Mouse (Mus musculus) neural tube, embryonic 11.5 days (tissue): Measurements from ENCODE around the gene Styxl1. TPM values are rescaled to one million over a fixed set of nuclear protein-coding genes. Genes with fewer than 3 reads are reported as not detected.

Source experiments
- ATAC-seq: fragments of 200-750 bp; cut with Nextera tagmentation; 2 replicates; pipeline ENCODE4 v1.8.0; 2017; ENCODE audit warnings: moderate number of reproducible peaks, mild to moderate bottlenecking, moderate TSS enrichment, moderate library complexity; ENCODE audit not compliant: insufficient read depth, low FRiP score, low TSS enrichment
- DNase-seq: peaks from one replicate; pipeline ENCODE4 v3.0.0-alpha.2; 2015; ENCODE audit warnings: low spot score
- H3K27ac ChIP-seq: fragments of 300-500 bp; sonication (generic); 2 replicates; pipeline ENCODE4 v1.5.1; 2014; ENCODE audit warnings: low read depth, mild to moderate bottlenecking, low read length
- H3K27me3 ChIP-seq: fragments of 300-500 bp; sonication (generic); 2 replicates; pipeline ENCODE4 v1.6.1; 2014; ENCODE audit warnings: mild to moderate bottlenecking, low read length, mixed read lengths; ENCODE audit not compliant: control insufficient read depth, insufficient read depth
- H3K36me3 ChIP-seq: fragments of 300-500 bp; sonication (generic); 2 replicates; pipeline ENCODE4 v1.6.1; 2014; ENCODE audit warnings: mild to moderate bottlenecking, low read length, moderate library complexity, mixed read lengths; ENCODE audit not compliant: control insufficient read depth, insufficient read depth
- H3K4me1 ChIP-seq: fragments of 300-500 bp; sonication (generic); 2 replicates; pipeline ENCODE4 v1.6.1; 2014; ENCODE audit warnings: low read length, mixed read lengths; ENCODE audit not compliant: control insufficient read depth, insufficient read depth
- H3K4me2 ChIP-seq: fragments of 300-500 bp; sonication (generic); 2 replicates; pipeline ENCODE4 v1.6.1; 2014; ENCODE audit warnings: low read depth, mild to moderate bottlenecking, moderate library complexity
- H3K4me3 ChIP-seq: fragments of 300-500 bp; sonication (generic); 2 replicates; pipeline ENCODE4 v1.5.1; 2014; ENCODE audit warnings: low read depth, low read length
- H3K9ac ChIP-seq: fragments of 300-500 bp; sonication (generic); 2 replicates; pipeline ENCODE4 v1.6.1; 2014; ENCODE audit warnings: mild to moderate bottlenecking, low read length
- H3K9me3 ChIP-seq: fragments of 300-500 bp; sonication (generic); 2 replicates; pipeline ENCODE4 v1.6.1; 2016; ENCODE audit warnings: low read length; ENCODE audit not compliant: control insufficient read depth
- whole genome bisulfite sequencing: fragments of 180-500 bp; shearing (Covaris S2); extraction: QIAGEN DNeasy Blood & Tissue Kit; methylation state at CpG from one replicate; pipeline ENCODE4 v1.1.7; 2014; 5-methylcytosine and 5-hydroxymethylcytosine counted together
- polyA plus RNA-seq: library from polyadenylated mRNA; unstranded; fragments of >200 nt; fragmentation: Nextera tagmentation; extraction: Ambion mirVana; gene quantifications from 2 replicates; pipeline ENCODE4 v1.2.1, GENCODE M21; 2014

Gene Styxl1
- polyA plus RNA-seq, 1 experiment from 2014 or later: not detected

DNA sequence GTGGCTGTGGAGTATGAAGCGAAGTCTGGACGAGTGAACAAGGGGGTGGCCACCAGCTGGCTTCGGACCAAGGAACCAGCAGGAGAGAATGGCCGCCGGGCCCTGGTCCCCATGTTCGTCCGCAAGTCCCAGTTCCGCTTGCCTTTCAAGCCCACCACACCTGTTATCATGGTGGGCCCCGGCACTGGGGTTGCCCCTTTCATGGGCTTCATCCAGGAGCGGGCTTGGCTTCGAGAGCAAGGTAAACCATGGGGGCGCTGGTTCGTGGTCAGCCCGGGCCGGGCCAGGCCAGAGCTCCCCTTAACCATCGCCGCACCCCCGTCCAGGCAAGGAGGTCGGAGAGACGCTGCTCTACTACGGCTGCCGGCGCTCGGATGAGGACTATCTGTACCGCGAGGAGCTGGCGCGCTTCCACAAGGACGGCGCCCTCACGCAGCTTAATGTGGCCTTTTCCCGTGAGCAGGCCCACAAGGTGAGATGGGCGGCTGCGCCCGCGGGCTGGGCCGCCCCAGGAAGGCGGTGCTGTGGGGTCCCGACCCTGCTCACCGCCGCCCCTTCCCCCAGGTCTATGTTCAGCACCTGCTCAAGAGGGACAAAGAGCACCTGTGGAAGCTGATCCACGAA lies 44.0 kb downstream of the Styxl1 start:
- Histone ChIP-seq H3K9ac (no peak overlapping the region), H3K27ac (no peak overlapping the region), H3K4me2 (no peak overlapping the region), H3K4me1 (no peaks in the 10 kb centered on the region), H3K36me3 (peaks cover 57% of the 10 kb centered on the region), H3K27me3 (no peaks in the 10 kb centered on the region), H3K4me3 (no peak overlapping the region), H3K9me3 (no peaks in the 10 kb centered on the region)
- no peak for ATAC-seq
- 93% methylated on average over 39 of the region's 42 CpGs for WGBS
- DNase-seq: no peak

DNA sequence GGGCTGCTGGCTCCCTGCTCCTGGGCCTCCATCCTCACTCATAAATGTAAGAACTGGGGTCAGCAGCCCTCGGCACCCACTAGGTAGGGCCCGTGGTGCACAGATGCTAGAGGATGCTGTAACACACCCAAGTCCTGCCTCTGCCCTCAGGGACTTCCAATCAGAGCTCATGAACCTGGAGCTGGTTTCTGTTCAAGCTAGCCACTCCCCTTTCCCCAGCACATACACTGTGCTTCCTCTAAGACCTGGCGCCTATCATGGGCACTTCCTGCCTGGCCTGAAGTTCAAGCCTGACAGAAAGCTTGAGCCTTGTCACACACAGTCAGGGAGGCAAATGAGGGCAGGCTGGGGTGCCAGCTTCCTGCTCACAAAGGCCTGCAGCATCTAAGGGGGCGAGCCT lies 45.1 kb downstream of the Styxl1 start:
- H3K9ac ChIP-seq: no peak overlapping the region
- peaks cover 57% of the 10 kb centered on the region for H3K36me3 ChIP-seq
- H3K27me3 ChIP-seq: no peaks in the 10 kb centered on the region
- DNase-seq (no peak), ATAC-seq (no peak)
- WGBS: 99% methylated on average over 4 of the region's 4 CpGs
- H3K27ac ChIP-seq: no peak overlapping the region
- no peak overlapping the region for H3K4me2 ChIP-seq
- no peaks in the 10 kb centered on the region for H3K4me1 ChIP-seq
- H3K4me3 ChIP-seq: no peak overlapping the region
- no peaks in the 10 kb centered on the region for H3K9me3 ChIP-seq

DNA sequence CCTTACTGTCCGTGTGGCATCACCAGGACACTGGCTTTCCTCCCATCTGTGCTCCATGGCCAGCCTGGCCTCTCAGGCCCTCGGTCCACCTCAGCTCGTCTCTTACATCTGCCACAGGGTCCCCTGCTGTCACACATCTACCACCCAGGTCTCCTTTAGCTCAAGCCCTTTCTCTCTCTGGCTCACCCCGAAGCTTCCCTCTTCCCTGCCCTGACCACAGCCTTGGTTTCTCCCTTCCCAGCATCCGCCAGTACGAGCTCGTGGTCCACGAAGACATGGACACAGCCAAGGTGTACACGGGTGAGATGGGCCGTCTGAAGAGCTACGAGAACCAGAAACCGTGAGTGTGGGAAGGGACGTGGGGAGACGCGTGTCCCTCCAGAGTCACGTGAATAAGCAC lies 46.9 kb downstream of the Styxl1 start:
- Histone ChIP-seq H3K4me2 (no peak overlapping the region), H3K27me3 (no peaks in the 10 kb centered on the region), H3K36me3 (peaks cover 52% of the 10 kb centered on the region), H3K9me3 (no peaks in the 10 kb centered on the region), H3K4me3 (no peak overlapping the region), H3K9ac (no peak overlapping the region; the same call in 1 of the 2 replicates), H3K4me1 (peaks cover 1% of the 10 kb centered on the region), H3K27ac (no peak overlapping the region)
- no peak for DNase-seq
- 93% methylated on average over 16 of the region's 16 CpGs for WGBS
- no peak for ATAC-seq

DNA sequence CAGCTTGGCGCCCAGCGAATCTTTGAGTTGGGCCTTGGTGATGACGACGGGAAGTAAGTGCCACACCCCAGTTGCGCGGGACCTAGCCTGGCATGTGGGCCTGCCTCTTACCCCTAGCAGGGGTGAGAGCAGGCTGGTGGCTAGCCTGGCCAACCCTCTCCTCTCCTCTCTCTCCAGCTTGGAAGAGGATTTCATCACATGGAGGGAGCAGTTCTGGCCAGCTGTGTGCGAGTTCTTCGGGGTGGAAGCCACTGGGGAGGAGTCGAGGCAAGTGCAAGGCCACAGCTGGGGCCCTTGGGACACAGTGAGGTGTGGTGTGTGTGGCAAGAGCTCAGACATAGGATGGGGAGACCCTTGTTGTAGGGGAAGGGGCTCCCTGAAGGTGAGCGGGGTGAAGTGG lies 47.3 kb downstream of the Styxl1 start:
- H3K4me3 ChIP-seq: no peak overlapping the region
- H3K9ac ChIP-seq: no peak overlapping the region; the same call in 1 of the 2 replicates
- no peak overlapping the region for H3K27ac ChIP-seq
- no peaks in the 10 kb centered on the region for H3K27me3 ChIP-seq
- no peak for DNase-seq
- WGBS: 94% methylated on average over 10 of the region's 10 CpGs
- H3K4me2 ChIP-seq: no peak overlapping the region
- no peaks in the 10 kb centered on the region for H3K9me3 ChIP-seq
- H3K36me3 ChIP-seq: peaks cover 52% of the 10 kb centered on the region
- ATAC-seq: no peak
- peaks cover 5% of the 10 kb centered on the region for H3K4me1 ChIP-seq

DNA sequence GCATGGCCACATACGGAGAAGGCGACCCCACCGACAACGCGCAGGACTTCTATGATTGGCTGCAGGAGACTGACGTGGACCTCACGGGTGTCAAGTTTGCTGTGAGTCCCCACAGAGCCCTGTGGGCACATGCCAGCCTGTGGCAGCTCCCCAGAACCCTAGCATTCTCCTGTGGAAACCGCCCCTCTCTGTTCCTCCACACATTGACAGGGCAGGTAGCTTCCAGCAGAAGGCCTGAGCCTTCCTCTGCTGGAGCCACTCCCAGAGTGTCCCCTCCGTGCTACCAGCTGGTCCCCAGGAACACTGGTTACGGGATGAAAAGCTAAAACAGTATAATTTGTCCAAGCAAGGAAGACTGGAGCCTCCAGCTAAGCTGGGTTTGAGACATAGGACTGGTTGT lies 47.9 kb downstream of the Styxl1 start:
- no peak overlapping the region for H3K4me2 ChIP-seq
- H3K4me3 ChIP-seq: no peak overlapping the region
- DNase-seq: no peak
- WGBS: 96% methylated on average over 10 of the region's 10 CpGs
- no peak overlapping the region for H3K27ac ChIP-seq
- no peaks in the 10 kb centered on the region for H3K27me3 ChIP-seq
- H3K9me3 ChIP-seq: no peaks in the 10 kb centered on the region
- no peak overlapping the region for H3K9ac ChIP-seq
- H3K36me3 ChIP-seq: peaks cover 46% of the 10 kb centered on the region
- no peak for ATAC-seq
- H3K4me1 ChIP-seq: peaks cover 12% of the 10 kb centered on the region

DNA sequence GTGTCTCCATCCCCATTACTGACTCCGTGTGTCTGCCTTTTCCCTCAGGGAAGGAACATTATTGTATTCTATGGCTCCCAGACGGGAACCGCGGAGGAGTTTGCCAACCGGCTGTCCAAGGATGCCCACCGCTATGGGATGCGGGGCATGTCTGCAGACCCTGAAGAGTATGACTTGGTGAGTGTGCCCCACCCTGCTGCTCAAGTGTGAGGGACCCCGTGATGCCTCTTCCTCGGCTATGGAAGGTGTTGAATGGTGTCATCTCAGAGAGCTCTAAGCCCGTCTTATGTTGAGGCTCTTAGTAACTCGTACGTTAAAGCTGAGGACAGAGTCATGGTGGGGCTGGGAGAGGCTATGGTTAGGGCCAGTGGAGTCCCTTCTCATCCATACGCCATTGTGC lies 48.8 kb downstream of the Styxl1 start:
- Histone ChIP-seq H3K27me3 (no peaks in the 10 kb centered on the region), H3K4me3 (no peak overlapping the region), H3K9me3 (no peaks in the 10 kb centered on the region), H3K4me2 (no peak overlapping the region), H3K27ac (no peak overlapping the region), H3K36me3 (peaks cover 39% of the 10 kb centered on the region), H3K4me1 (peaks cover 21% of the 10 kb centered on the region), H3K9ac (no peak overlapping the region)
- ATAC-seq (no peak), DNase-seq (no peak)
- WGBS: 94% methylated on average over 13 of the region's 13 CpGs

DNA sequence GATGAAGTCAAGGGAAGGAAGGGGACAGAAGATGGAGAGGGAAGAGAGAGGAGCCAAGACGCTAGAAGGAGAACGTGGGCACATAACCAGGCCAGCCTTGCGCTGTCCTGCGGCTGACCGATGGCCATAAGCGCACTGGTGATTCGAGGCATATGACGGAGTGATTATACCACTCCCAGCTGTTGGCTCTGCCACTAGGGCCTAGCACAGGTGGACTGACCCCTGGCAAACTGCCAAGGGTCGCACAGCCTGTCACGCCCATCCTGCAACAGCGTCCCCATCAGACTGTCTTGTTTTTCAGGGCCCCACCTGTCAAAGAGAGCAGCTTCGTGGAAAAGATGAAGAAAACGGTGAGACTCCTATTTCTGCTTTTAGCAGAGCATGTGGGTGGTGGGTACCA lies 49.8 kb downstream of the Styxl1 start:
- no peak for DNase-seq
- ATAC-seq: no peak
- peaks cover 30% of the 10 kb centered on the region for H3K4me1 ChIP-seq
- H3K36me3 ChIP-seq: peaks cover 29% of the 10 kb centered on the region
- H3K27me3 ChIP-seq: no peaks in the 10 kb centered on the region
- 93% methylated on average over 13 of the region's 13 CpGs for WGBS
- H3K4me3 ChIP-seq: no peak overlapping the region
- no peaks in the 10 kb centered on the region for H3K9me3 ChIP-seq
- H3K27ac ChIP-seq: no peak overlapping the region
- H3K4me2 ChIP-seq: no peak overlapping the region
- no peak overlapping the region for H3K9ac ChIP-seq

DNA sequence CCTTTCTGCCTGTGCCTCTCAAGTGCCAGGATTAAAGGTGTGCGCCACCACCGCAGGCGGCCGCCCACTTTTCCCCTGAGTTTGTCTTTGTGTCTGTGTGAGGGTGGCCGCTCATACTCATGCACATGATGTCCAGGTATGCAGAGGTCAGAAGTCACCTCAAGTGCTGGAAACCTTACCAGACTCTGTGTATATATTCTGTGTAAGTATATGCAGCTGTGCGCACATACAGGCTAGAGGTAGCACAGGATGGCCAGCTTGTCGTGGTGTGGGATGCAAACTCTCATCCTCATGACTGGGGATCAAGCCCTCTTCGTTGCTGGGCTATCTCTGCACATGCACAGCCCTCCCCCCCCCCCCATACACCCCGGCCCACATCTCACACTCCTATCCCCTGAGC lies 50.3 kb downstream of the Styxl1 start:
- 97% methylated on average over 9 of the region's 9 CpGs for WGBS
- Histone ChIP-seq H3K36me3 (peaks cover 25% of the 10 kb centered on the region), H3K27me3 (no peaks in the 10 kb centered on the region), H3K9ac (no peak overlapping the region), H3K9me3 (no peaks in the 10 kb centered on the region), H3K4me1 (peaks cover 30% of the 10 kb centered on the region), H3K4me2 (no peak overlapping the region), H3K27ac (no peak overlapping the region), H3K4me3 (no peak overlapping the region)
- DNase-seq: no peak
- no peak for ATAC-seq

DNA sequence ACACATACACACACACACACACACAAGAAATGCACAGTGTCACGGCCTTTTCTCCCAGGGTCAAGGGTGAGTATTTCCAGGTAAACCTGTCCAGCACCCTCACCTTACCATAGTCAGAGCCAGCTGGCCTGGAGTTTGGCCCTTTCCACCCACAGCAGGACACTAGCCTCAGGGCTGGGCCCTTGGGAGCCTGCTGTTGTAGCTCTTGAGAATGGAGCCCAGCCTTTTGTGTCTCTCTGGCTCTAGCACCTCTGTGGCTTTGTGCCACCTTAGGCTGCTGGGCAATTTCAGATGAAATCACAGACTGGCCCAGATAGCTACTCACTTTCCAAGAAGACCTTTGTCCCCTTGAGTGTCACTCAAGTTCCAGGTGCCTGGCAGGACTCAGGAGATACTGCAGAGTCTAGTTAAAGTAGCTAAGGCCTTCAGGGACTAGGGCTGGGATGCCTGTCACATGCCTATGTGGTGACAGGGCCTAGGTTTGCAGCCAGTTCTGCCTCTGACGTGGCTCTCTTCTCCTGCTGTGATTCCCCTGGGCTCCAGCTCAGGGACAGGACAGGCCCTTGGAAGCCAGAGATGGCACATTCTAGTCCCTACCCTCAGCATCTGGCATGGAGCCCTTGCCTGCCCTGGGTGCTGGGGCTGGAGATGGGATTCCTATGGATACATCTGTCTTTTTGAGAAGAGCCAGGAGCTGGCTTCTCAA lies 51.4 kb downstream of the Styxl1 start:
- Histone ChIP-seq H3K9me3 (no peaks in the 10 kb centered on the region), H3K9ac (peak overlapping the region; percentile 5; the same call in 1 of the 2 replicates), H3K4me1 (peaks cover 30% of the 10 kb centered on the region), H3K27me3 (no peaks in the 10 kb centered on the region), H3K36me3 (peaks cover 21% of the 10 kb centered on the region), H3K4me2 (peak overlapping the region; percentile 50; the same call in 1 of the 2 replicates), H3K4me3 (no peak overlapping the region), H3K27ac (no peak overlapping the region)
- DNase-seq: no peak
- 79% methylated on average over 2 of the region's 2 CpGs for WGBS
- ATAC-seq: no peak
